Comparison of ENCODE assay signal across 8 mouse cellular contexts in genomic region chr4:41348584-41349198, GRCm38 (mm10). TPM values are rescaled to one million over a fixed set of nuclear protein-coding genes. Genes with fewer than 3 reads are reported as not detected.
DNase-seq lines count a peak whose midpoint lies in the region; ATAC-seq and TF ChIP-seq lines count a peak whose summit lies in the region.

Gene Ubap1, plus strand, starts transcription at chr4:41348996.

- no peak for TF ChIP-seq CTCF in kidney, adult 2 months (conservative IDR thresholded peaks at IDR 0.05; ENCODE audit: insufficient read depth, insufficient read length, low read depth, low read length)
- TF ChIP-seq CTCF in spleen, adult 2 months (IDR thresholded peaks at IDR 0.05; ENCODE audit: extremely low read depth, insufficient read depth, insufficient read length, insufficient replicate concordance), result no peak

- H3K36me3 ChIP-seq in embryonic facial prominence, embryonic 13.5 days, result peaks cover 7% of the 10 kb centered on the region
- H3K36me3 ChIP-seq in kidney, adult 2 months (ENCODE audit: control insufficient read depth, insufficient read depth, low read length), result no peaks in the 10 kb centered on the region
- H3K36me3 ChIP-seq in limb, embryonic 12.5 days, result peaks cover 8% of the 10 kb centered on the region; the same call in 1 of the 2 replicates
- H3K36me3 ChIP-seq in midbrain, embryonic 15.5 days (replicated peaks), result no peaks in the 10 kb centered on the region
- no peaks in the 10 kb centered on the region for H3K36me3 ChIP-seq in spleen, adult 2 months (ENCODE audit: control insufficient read depth, insufficient read depth, low read length)

- ATAC-seq in embryonic facial prominence, embryonic 13.5 days (ENCODE audit: insufficient number of reproducible peaks, insufficient read depth, low FRiP score, low TSS enrichment, low read depth), result peak; percentile 96
- ATAC-seq in limb, embryonic 12.5 days (ENCODE audit: insufficient number of reproducible peaks, insufficient read depth, low FRiP score, low TSS enrichment, low read depth), result peak; percentile 97
- peak; percentile 97 for ATAC-seq in midbrain, embryonic 15.5 days (replicated peaks)

- WGBS in embryonic facial prominence, embryonic 13.5 days, result under 1% methylated on average over 31 of the region's 31 CpGs
- 2% methylated on average over 29 of the region's 31 CpGs for WGBS in kidney, adult 2 months
- WGBS in limb, embryonic 12.5 days, result under 1% methylated on average over 31 of the region's 31 CpGs
- WGBS in midbrain, embryonic 15.5 days, result under 1% methylated on average over 31 of the region's 31 CpGs
- WGBS in spleen, adult 2 months, result under 1% methylated on average over 31 of the region's 31 CpGs

- peak within 1 kb of the TSS; percentile 86 for H3K9ac ChIP-seq in embryonic facial prominence, embryonic 13.5 days
- peak within 1 kb of the TSS; percentile 81 for H3K9ac ChIP-seq in limb, embryonic 12.5 days (replicated peaks)
- H3K9ac ChIP-seq in midbrain, embryonic 15.5 days, result peak within 1 kb of the TSS; percentile 74

- no peaks in the 10 kb centered on the region for H3K9me3 ChIP-seq in embryonic facial prominence, embryonic 13.5 days
- H3K9me3 ChIP-seq in limb, embryonic 12.5 days, result no peaks in the 10 kb centered on the region
- H3K9me3 ChIP-seq in midbrain, embryonic 15.5 days, result no peaks in the 10 kb centered on the region

- H3K4me2 ChIP-seq in embryonic facial prominence, embryonic 13.5 days, result peak within 1 kb of the TSS; percentile 69
- H3K4me2 ChIP-seq in limb, embryonic 12.5 days, result peak within 1 kb of the TSS; percentile 71
- H3K4me2 ChIP-seq in midbrain, embryonic 15.5 days, result peak within 1 kb of the TSS; percentile 68

- no peaks in the 10 kb centered on the region for H3K27me3 ChIP-seq in embryonic facial prominence, embryonic 13.5 days
- no peaks in the 10 kb centered on the region for H3K27me3 ChIP-seq in kidney, adult 2 months (replicated peaks; ENCODE audit: control insufficient read depth, insufficient read depth, low read length)
- H3K27me3 ChIP-seq in limb, embryonic 12.5 days, result no peaks in the 10 kb centered on the region
- no peaks in the 10 kb centered on the region for H3K27me3 ChIP-seq in midbrain, embryonic 15.5 days (replicated peaks)
- no peaks in the 10 kb centered on the region for H3K27me3 ChIP-seq in spleen, adult 2 months (ENCODE audit: control insufficient read depth, insufficient read depth, low read length)

- H3K4me1 ChIP-seq in embryonic facial prominence, embryonic 13.5 days, result peaks cover 10% of the 10 kb centered on the region
- H3K4me1 ChIP-seq in kidney, adult 2 months (ENCODE audit: control insufficient read depth, insufficient read depth, low read length), result peaks cover 10% of the 10 kb centered on the region
- H3K4me1 ChIP-seq in limb, embryonic 12.5 days (replicated peaks), result peaks cover 5% of the 10 kb centered on the region; the same call in 1 of the 2 replicates
- H3K4me1 ChIP-seq in midbrain, embryonic 15.5 days, result peaks cover 12% of the 10 kb centered on the region
- peaks cover 2% of the 10 kb centered on the region for H3K4me1 ChIP-seq in spleen, adult 2 months (ENCODE audit: control insufficient read depth, insufficient read depth, insufficient read length)

- peak within 1 kb of the TSS; percentile 95 for H3K27ac ChIP-seq in embryonic facial prominence, embryonic 13.5 days
- peak within 1 kb of the TSS; percentile 75 for H3K27ac ChIP-seq in kidney, adult 2 months (ENCODE audit: insufficient read depth, low read depth, low read length)
- H3K27ac ChIP-seq in limb, embryonic 12.5 days, result peak within 1 kb of the TSS; percentile 88
- peak within 1 kb of the TSS; percentile 96 for H3K27ac ChIP-seq in midbrain, embryonic 15.5 days
- H3K27ac ChIP-seq in spleen, adult 2 months (ENCODE audit: insufficient read depth, low read length), result peak within 1 kb of the TSS; percentile 80

- H3K4me3 ChIP-seq in embryonic facial prominence, embryonic 13.5 days, result peak within 1 kb of the TSS; percentile 69
- peak within 1 kb of the TSS; percentile 87 for H3K4me3 ChIP-seq in kidney, adult 2 months (ENCODE audit: insufficient read depth, low read depth, low read length)
- peak within 1 kb of the TSS; percentile 74 for H3K4me3 ChIP-seq in limb, embryonic 12.5 days (replicated peaks)
- H3K4me3 ChIP-seq in midbrain, embryonic 15.5 days, result peak within 1 kb of the TSS; percentile 70
- H3K4me3 ChIP-seq in spleen, adult 2 months (ENCODE audit: extremely low read depth, insufficient read depth, insufficient read length), result peak within 1 kb of the TSS; percentile 97

- peak; percentile 100 for DNase-seq in 3134 (ENCODE audit: extremely low read depth, insufficient read length, low spot score)
- peak; percentile 94 to 96 for DNase-seq in adrenal gland, postnatal 36 days
- DNase-seq in heart, adult 18-20 months, result peak; percentile 97 to 98
- peak; percentile 98 for DNase-seq in kidney, adult 2 months
- peak; percentile 81 to 83 for DNase-seq in spleen, adult 2 months (ENCODE audit: low read depth in 1 of 2, low spot score in 2 of 2)

- peak; percentile 85 for TF ChIP-seq POLR2A in kidney, adult 2 months (IDR thresholded peaks at IDR 0.05; ENCODE audit: low read depth, low read length)
- TF ChIP-seq POLR2A in spleen, adult 2 months (IDR thresholded peaks at IDR 0.05; ENCODE audit: low read depth, low read length), result peak; percentile 86

RNA-seq across cellular contexts. Expression of gene Ubap1, which starts in this region (rescaled TPM):
- 10 to 100 TPM; 46.1 to 46.7 TPM for total RNA-seq in adrenal gland, postnatal 36 days (2021)
- polyA plus RNA-seq in embryonic facial prominence, embryonic 13.5 days (2015; fragmentation: Nextera tagmentation; extraction: Ambion mirVana), result 44.4 and 48.9 TPM in 2 replicates
- total RNA-seq in heart, adult 18-20 months (2021), result 10 to 100 TPM; 40.6 to 41.4 TPM
- polyA plus RNA-seq in kidney, adult 2 months (2012; rRNA removed), result 38.8 and 40.4 TPM in 2 replicates
- polyA plus RNA-seq in limb, embryonic 12.5 days (2016; fragmentation: Nextera tagmentation; extraction: Ambion mirVana), result 55.9 and 58.0 TPM in 2 replicates
- 65.2 and 73.8 TPM in 2 replicates for polyA plus RNA-seq in midbrain, embryonic 15.5 days (2015; fragmentation: Nextera tagmentation; extraction: Ambion mirVana)
- polyA plus RNA-seq in spleen, adult 2 months (2012; rRNA removed), result 13.3 and 18.5 TPM in 2 replicates

Comparison
In these comparisons a context has a peak if more than half of its experiments do, and no peak if none do; other contexts are left out.
1. Peak in every context shown above with its lines: DNase-seq, ATAC-seq, H3K4me3 ChIP-seq and H3K27ac ChIP-seq.